Mouse (Mus musculus): Measurements from ENCODE around the gene Grid1. TPM values are rescaled to one million over a fixed set of nuclear protein-coding genes. Genes with fewer than 3 reads are reported as not detected.

The Grid1 gene
- polyA plus RNA-seq, 1 experiment from 2014 or later = 5.2 TPM

DNA sequence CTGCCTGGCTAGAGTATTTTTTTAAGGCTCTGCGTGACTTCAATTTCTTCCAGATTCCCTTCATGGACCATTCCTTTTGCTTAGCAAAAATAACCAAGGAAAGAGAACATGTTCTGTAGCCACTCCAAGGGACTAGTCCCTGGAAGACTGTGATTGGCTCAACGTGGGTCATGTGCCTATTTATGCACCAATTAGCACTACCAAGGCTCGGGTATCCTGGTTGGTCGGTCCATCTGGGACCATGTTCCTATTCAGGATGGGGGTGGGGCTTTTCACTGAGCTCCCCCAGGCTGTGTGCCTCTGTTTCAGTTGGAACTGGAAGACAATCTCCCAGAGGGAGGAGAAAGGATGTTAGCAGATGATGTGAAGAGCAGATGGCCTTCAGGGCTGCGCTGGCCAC is 23.7 kb downstream of the Grid1 start:
- H3K4me2 ChIP-seq = no peak overlapping the region
- WGBS = 77% methylated on average over 5 of the region's 5 CpGs

DNA sequence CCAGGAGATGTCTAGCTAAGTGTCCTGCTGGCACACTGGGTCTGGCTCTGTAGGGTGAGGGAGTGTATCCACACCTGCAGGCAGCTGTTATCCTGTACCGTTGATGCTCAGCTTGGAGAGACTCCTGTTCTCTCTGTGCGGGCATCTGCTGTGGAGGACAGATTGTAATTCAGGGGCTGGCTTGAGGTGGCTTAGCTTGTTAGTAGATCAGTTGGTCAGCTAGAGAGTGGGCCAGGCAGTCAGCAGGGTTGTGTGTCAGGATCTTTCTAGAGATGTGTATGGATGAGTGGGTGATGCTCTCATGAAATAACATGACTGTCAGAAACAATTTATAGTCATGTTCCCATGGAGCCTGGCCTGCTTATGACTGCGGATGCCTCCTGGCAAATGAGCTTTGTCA is 24.3 kb downstream of the Grid1 start:
- H3K9ac ChIP-seq = no peak overlapping the region
- ATAC-seq (ENCODE audit: low read depth) = no peak
- H3K27ac ChIP-seq (replicated peaks) = no peak overlapping the region
- 0 out of 2 replicates have a peak, but pooled peaks cover 5% of the 10 kb centered on the region for H3K36me3 ChIP-seq
- no peak overlapping the region for H3K4me3 ChIP-seq
- H3K27me3 ChIP-seq = no peaks in the 10 kb centered on the region
- no peak overlapping the region for H3K4me2 ChIP-seq
- no peaks in the 10 kb centered on the region for H3K9me3 ChIP-seq
- H3K4me1 ChIP-seq (replicated peaks) = peaks cover 18% of the 10 kb centered on the region
- 73% methylated on average over 3 of the region's 3 CpGs for WGBS

More for the DNA sequence above, 23.7 kb downstream of the Grid1 start:
- H3K4me3 ChIP-seq = no peak overlapping the region
- peaks cover 18% of the 10 kb centered on the region for H3K4me1 ChIP-seq (replicated peaks)
- H3K36me3 ChIP-seq = 0 out of 2 replicates have a peak, but pooled peaks cover 5% of the 10 kb centered on the region
- H3K9ac ChIP-seq = no peak overlapping the region
- ATAC-seq (ENCODE audit: low read depth) = no peak
- no peaks in the 10 kb centered on the region for H3K9me3 ChIP-seq
- no peaks in the 10 kb centered on the region for H3K27me3 ChIP-seq
- H3K27ac ChIP-seq (replicated peaks) = no peak overlapping the region

DNA sequence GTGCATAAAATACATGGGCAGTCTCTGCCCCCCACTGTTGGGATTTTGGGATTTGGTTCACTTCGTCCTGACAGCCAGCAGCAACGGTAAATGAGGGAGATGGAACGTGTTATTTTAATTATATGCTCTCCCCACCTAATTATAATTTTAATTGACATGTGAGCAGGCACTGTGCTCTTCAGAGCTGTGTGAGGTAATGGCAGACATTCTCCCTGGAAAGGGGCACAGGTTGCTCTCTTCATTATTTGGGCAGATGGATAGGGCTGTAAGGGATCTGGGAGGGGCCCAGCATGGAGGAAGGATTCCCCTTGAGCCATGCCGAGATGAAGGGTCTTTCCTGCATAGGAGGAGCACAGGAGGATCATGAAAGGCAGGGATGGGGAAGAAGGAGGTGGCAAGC is 26.9 kb downstream of the Grid1 start:
- 30% methylated on average over 4 of the region's 4 CpGs for WGBS
- H3K4me2 ChIP-seq = no peak overlapping the region
- no peaks in the 10 kb centered on the region for H3K27me3 ChIP-seq
- H3K9me3 ChIP-seq = no peaks in the 10 kb centered on the region
- no peak overlapping the region for H3K4me3 ChIP-seq
- peak overlapping the region; percentile 9; the same call in 1 of the 2 replicates for H3K27ac ChIP-seq (replicated peaks)
- 0 out of 2 replicates have a peak, but pooled peaks cover 5% of the 10 kb centered on the region for H3K36me3 ChIP-seq
- no peak; the same call in 1 of the 2 replicates for ATAC-seq (ENCODE audit: low read depth)
- no peak overlapping the region for H3K9ac ChIP-seq
- peaks cover 16% of the 10 kb centered on the region for H3K4me1 ChIP-seq (replicated peaks)

DNA sequence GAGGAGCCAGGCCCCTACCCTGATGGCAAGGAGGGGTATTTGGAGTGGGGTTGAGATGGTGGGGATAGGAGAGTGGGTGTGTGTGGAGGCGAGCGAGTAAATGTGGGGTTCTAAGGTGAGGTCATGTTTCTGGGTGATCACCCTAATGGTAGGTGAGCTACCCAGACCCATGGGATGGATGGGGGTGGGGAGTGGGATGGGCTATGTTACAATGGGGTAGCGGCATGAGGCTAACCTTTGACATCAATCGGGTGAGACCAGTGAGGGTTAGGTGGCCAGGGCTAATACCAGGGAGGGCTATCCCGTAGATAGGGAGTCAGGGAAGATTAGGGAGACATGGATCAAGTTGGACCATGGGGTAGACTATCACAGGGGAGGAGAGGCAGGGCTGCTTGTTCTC is 27.7 kb downstream of the Grid1 start:
- Histone ChIP-seq H3K36me3 (0 out of 2 replicates have a peak, but pooled peaks cover 5% of the 10 kb centered on the region), H3K4me2 (no peak overlapping the region), H3K9me3 (no peaks in the 10 kb centered on the region), H3K4me1 (replicated peaks) (peaks cover 12% of the 10 kb centered on the region), H3K4me3 (no peak overlapping the region), H3K27me3 (no peaks in the 10 kb centered on the region), H3K9ac (no peak overlapping the region), H3K27ac (replicated peaks) (no peak overlapping the region)
- WGBS = 91% methylated on average over 5 of the region's 5 CpGs
- ATAC-seq (ENCODE audit: low read depth) = no peak

DNA sequence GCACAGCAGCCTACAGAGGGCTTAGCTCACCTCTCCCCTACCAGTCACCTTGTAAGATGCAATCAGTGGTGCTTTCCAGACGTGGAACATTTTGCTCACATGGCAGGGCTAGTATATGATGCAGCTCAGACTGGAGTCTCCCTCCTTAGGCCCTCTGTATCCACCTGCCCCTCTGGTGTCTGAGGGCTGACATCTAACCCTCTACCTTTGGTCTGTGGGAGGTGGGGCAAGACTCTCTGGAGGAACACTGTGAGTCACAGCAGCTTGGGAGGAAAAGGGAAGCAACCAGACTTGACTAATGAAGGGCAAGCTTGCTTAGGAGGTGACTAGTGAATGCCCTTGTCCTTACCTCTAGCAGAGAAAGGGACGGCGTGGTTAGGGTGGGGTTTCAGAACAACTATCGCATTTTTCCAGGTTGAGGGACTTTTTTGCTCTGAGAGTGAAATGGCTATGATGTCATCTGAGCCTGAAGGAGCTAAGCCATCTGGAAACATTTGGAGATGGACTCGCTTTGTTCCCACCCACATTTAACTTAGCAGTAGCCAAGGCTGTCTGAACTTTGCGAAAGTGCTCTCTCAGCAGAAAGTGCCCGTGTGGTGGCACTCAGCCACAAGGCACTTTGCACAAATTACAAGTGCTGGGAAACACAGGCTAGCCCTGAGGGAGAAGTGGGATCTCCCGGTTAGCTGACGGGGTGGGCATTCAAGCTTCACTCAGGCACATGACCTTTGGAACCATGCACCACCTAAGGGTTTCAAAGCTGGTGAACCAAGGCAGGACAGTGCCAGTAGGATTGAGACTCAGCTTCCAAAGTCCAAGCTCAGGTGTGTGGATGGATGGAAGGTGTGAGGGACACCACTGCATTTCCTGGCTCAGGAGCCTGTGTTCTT is 41.2 kb downstream of the Grid1 start:
- Histone ChIP-seq H3K27me3 (no peaks in the 10 kb centered on the region), H3K9me3 (no peaks in the 10 kb centered on the region), H3K4me1 (replicated peaks) (peaks cover 26% of the 10 kb centered on the region), H3K27ac (replicated peaks) (no peak overlapping the region), H3K4me3 (no peak overlapping the region), H3K9ac (no peak overlapping the region), H3K36me3 (no peaks in the 10 kb centered on the region), H3K4me2 (no peak overlapping the region)
- WGBS = 81% methylated on average over 9 of the region's 9 CpGs
- ATAC-seq (ENCODE audit: low read depth) = no peak

DNA sequence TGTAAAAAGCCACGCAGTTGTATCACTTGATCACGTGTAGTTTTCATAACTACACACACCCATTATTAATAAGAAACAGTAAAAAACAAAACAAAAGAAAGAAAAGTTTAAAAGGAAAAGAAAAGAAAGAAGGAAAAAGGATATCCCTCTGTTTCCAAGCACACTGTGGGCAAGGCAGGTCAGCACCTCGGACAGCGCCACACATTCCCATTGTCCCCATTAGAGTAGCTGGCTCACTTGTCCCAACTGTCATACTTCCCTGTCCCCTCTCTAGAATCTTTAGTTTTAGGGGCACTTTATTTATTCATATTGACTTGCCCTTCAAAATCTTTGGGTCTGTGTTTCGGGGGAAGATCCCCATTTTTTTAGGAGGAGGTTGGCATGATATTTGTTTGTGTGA is 47.4 kb downstream of the Grid1 start:
- no peaks in the 10 kb centered on the region for H3K9me3 ChIP-seq
- no peak overlapping the region for H3K4me2 ChIP-seq
- H3K9ac ChIP-seq = no peak overlapping the region
- H3K36me3 ChIP-seq = no peaks in the 10 kb centered on the region
- no peak for ATAC-seq (ENCODE audit: low read depth)
- no peaks in the 10 kb centered on the region for H3K27me3 ChIP-seq
- WGBS = 28% methylated on average over 5 of the region's 5 CpGs
- no peak overlapping the region for H3K27ac ChIP-seq (replicated peaks)
- H3K4me3 ChIP-seq = no peak overlapping the region
- H3K4me1 ChIP-seq (replicated peaks) = no peaks in the 10 kb centered on the region

DNA sequence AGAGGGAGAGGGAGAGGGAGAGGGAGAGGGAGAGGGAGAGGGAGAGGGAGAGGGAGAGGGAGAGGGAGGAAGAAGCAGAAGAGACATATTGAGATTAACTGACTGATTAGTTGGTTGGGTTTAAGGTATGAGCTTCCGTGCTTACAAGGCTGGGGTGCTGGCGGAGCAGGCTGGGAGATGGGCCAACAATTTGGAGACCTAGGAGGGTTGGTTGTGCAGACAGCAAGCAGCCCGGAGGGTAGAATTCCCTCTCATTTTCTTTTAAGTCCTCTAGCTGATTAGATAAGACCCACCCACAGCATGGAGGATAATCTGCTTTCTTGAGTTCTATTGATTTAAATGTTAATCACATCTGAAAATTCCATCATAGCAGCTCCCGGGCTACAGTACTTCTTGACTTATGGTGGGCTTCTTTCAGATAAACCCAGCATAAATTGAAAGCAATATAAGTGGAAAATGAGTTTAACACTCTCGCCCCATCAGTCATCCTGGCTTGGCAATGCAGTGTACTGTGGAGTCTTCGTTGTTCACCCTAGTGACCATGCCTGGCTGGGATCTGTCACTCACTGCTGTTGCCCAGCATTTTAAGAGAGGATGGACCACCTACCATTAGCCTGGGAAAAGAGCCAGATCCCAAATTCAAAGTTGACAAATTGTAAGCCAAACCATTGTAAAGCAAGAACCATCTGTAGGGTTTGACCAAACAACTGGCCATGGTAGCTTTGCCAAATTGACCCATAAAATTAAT is 48.8 kb downstream of the Grid1 start:
- peak; percentile 52; the same call in 1 of the 2 replicates for ATAC-seq (ENCODE audit: low read depth)
- H3K36me3 ChIP-seq = no peaks in the 10 kb centered on the region

DNA sequence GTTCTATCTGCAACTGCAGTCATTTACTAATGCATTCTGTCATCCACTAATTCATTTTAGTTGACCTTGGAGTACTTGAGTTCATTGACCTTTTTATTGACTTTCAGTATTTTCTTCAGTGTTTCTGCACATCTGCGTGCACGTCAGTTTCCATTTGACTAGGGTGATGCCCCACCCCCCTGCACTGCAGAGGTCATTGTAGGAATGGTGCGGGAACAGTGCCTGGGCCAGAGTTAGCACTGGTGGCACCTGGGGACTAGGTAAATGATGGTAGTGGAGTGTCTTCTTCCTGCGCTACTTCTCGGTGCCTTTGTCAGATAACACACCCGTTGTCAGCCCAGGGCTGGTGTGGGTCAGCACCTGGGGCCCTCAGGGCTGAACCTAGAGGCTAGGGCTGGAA is 60.1 kb downstream of the Grid1 start:
- Histone ChIP-seq H3K9ac (no peak overlapping the region), H3K4me3 (no peak overlapping the region), H3K36me3 (no peaks in the 10 kb centered on the region), H3K4me2 (no peak overlapping the region), H3K4me1 (replicated peaks) (peaks cover 43% of the 10 kb centered on the region), H3K27me3 (no peaks in the 10 kb centered on the region), H3K9me3 (no peaks in the 10 kb centered on the region), H3K27ac (replicated peaks) (peak overlapping the region; percentile 11; the same call in 1 of the 2 replicates)
- ATAC-seq (ENCODE audit: low read depth) = peak; percentile 17; the same call in 1 of the 2 replicates
- WGBS = 26% methylated on average over 6 of the region's 6 CpGs

More for the DNA sequence above, 48.8 kb downstream of the Grid1 start:
- H3K4me3 ChIP-seq = no peak overlapping the region
- H3K9ac ChIP-seq = no peak overlapping the region
- H3K4me2 ChIP-seq = no peak overlapping the region
- peaks cover under 1% of the 10 kb centered on the region; the same call in 1 of the 2 replicates for H3K4me1 ChIP-seq (replicated peaks)
- no peaks in the 10 kb centered on the region for H3K27me3 ChIP-seq
- H3K9me3 ChIP-seq = no peaks in the 10 kb centered on the region
- no peak overlapping the region for H3K27ac ChIP-seq (replicated peaks)
- WGBS = 71% methylated on average over 6 of the region's 6 CpGs

DNA sequence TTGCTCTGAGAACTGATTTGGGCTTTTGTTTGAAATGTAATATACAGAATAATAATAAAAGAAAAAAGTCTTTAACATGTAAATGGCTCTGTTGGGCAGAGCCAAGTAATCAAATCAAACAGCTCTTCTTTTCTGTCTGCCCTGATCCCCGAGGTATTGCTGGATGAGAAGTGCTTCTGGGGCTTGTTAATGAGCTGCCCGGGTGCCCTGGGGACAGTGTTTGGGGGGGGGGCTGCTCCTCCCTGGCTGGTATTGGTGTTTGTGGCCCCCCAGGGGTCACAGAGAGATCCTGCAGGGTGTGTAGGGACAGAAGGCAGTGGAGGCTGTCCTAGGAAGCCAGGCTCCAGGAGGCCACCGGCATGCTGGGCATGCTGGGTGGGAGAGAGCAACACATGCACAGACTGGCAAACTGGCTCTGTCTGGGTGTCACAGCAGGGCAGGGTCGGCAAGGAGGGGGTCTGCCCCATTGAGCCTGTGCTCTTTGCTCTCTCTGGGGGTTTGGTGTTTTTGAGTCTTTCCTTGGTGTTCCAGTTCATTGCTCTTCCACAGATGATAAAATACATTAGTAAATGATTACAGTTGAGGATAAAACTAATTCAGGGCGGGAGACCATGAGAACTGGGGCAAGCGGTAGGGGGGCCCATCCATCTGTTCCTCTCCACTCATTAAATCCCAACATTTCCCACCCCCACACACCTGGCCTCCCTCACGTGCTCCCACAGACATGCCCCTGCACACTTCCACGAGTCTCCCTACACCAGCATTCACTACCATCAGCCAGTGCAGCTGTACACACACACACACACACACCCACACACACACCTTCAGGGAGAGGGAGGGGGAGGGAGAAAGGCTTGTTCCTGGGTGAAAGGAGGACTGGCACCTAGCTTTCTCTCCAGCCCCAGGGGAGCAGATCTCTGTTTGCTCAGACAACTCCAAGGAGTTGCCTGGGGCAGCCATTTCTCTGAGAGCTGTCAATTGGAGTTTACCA is 60.8 kb downstream of the Grid1 start:
- WGBS = 14% methylated on average over 8 of the region's 8 CpGs
- H3K9me3 ChIP-seq = no peaks in the 10 kb centered on the region
- ATAC-seq (ENCODE audit: low read depth) = peak; percentile 68
- H3K9ac ChIP-seq = no peak overlapping the region
- H3K27me3 ChIP-seq = no peaks in the 10 kb centered on the region
- peak overlapping the region; percentile 64 for H3K27ac ChIP-seq (replicated peaks)
- no peak overlapping the region for H3K4me3 ChIP-seq
- H3K4me2 ChIP-seq = no peak overlapping the region; the same call in 1 of the 2 replicates
- H3K4me1 ChIP-seq (replicated peaks) = peaks cover 36% of the 10 kb centered on the region
- no peaks in the 10 kb centered on the region for H3K36me3 ChIP-seq

DNA sequence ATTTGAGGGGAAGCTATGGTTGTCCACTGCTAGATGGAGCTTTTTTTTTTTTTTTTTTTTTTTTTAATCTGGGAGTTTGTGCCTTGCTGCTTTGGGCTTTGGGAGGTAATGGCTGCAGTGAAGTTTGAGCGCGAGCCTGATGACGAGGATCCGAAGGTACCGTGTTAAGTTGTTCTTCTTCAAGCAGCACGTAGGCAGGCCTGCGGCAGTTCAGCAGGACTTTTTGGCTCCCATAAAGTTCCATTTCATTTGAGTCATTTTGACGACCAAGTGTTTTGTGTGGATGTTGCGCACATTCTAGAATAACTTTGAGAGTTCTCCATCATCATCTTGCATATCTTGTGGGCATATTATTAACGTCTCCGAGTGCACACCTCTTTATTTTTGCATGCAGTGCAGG is 64.3 kb downstream of the Grid1 start:
- H3K9me3 ChIP-seq = no peaks in the 10 kb centered on the region
- no peaks in the 10 kb centered on the region for H3K27me3 ChIP-seq
- H3K36me3 ChIP-seq = no peaks in the 10 kb centered on the region
- no peak overlapping the region for H3K4me3 ChIP-seq
- H3K27ac ChIP-seq (replicated peaks) = no peak overlapping the region
- WGBS = 92% methylated on average over 11 of the region's 11 CpGs
- peaks cover 22% of the 10 kb centered on the region for H3K4me1 ChIP-seq (replicated peaks)
- no peak for ATAC-seq (ENCODE audit: low read depth)
- H3K4me2 ChIP-seq = no peak overlapping the region
- no peak overlapping the region for H3K9ac ChIP-seq

DNA sequence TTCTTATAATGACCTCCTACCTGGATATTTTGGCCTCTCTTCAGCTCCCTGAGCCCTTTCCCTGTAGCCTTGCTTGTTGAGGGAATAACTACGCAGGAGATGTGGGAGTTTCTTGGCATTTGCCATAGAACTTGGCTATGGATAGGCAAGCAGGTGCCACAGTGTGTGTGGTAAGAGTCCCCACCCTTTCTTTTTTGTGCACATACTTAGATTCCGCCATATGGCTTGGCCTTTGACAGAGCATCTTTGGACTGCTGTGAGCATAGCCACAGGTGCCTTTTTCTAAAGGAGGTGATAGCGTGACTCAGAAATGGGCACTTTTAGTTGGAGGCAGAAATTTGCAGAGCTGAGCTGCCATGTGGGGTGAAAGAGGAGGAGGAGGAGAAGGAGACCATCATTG is 64.7 kb downstream of the Grid1 start:
- Histone ChIP-seq H3K9me3 (no peaks in the 10 kb centered on the region), H3K4me1 (replicated peaks) (peaks cover 20% of the 10 kb centered on the region), H3K27me3 (no peaks in the 10 kb centered on the region), H3K36me3 (no peaks in the 10 kb centered on the region), H3K4me2 (no peak overlapping the region), H3K4me3 (no peak overlapping the region), H3K27ac (replicated peaks) (no peak overlapping the region), H3K9ac (no peak overlapping the region)
- no peak for ATAC-seq (ENCODE audit: low read depth)
- WGBS = 93% methylated on average over 3 of the region's 3 CpGs
